ENCODE assay signal across 8 mouse cellular contexts in the genomic region with DNA sequence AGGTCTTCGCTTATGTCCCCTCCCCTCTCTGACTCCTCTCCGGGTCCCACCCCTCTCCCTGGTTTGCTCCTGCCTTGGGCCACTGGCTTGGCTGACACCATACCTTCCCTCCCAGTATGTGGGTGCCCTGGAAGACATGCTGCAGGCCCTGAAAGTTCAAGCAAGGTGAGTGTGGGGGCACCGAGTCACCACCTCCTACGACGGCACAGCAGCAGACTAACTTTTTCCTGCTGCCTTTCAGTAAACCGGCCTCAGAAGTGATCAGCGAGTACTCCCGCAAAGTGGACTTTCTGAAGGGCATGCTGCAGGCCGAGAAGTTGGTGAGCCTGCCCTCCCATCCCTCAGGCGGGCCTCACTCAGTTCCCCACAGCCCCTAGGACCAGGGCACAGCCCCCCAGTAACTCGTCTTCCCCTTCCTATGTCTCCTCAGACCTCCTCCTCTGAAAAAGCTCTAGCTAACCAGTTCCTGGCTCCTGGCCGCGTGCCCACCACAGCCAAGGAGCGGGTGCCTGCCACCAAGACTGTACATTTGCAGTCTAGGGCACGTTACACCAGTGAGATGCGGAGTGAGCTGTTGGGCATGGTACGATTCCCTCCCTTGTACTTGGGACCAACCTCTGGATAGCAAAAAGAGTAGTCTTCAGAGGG. TPM values are rescaled to one million over a fixed set of nuclear protein-coding genes. Genes with fewer than 3 reads are reported as not detected.
DNase-seq lines count a peak whose midpoint lies in the region; ATAC-seq and TF ChIP-seq lines count a peak whose summit lies in the region.

No protein-coding gene starts in this region.

- no peak for ATAC-seq in forebrain, postnatal 0 days
- no peak for ATAC-seq in liver, postnatal 0 days
- no peak for ATAC-seq in inflammation-experienced regulatory T-cells, adult 6 months

- peak overlapping the region; percentile 89 for H3K4me2 ChIP-seq in forebrain, postnatal 0 days (ENCODE audit: low read depth)
- peak overlapping the region; percentile 83 for H3K4me2 ChIP-seq in liver, postnatal 0 days (ENCODE audit: low read depth, low read length)

- no peak for TF ChIP-seq CTCF in layer of hippocampus, adult 2 months (conservative IDR thresholded peaks at IDR 0.05)
- no peak for TF ChIP-seq CTCF in forebrain, postnatal 0 days (IDR thresholded peaks at IDR 0.05; ENCODE audit: low read depth)
- no peak for TF ChIP-seq CTCF in liver, postnatal 0 days (IDR thresholded peaks at IDR 0.05; ENCODE audit: low read depth)

- WGBS in forebrain, postnatal 0 days: 48% methylated on average over 17 of the region's 17 CpGs
- 30% methylated on average over 17 of the region's 17 CpGs for WGBS in liver, postnatal 0 days (ENCODE audit: insufficient replicate concordance)

- no peaks in the 10 kb centered on the region for H3K27me3 ChIP-seq in forebrain, postnatal 0 days (ENCODE audit: insufficient read depth, low read length)
- no peaks in the 10 kb centered on the region for H3K27me3 ChIP-seq in liver, postnatal 0 days (ENCODE audit: insufficient read depth, low read length)

- H3K9me3 ChIP-seq in forebrain, postnatal 0 days (ENCODE audit: low read length): no peaks in the 10 kb centered on the region
- no peaks in the 10 kb centered on the region for H3K9me3 ChIP-seq in liver, postnatal 0 days (ENCODE audit: low read length)

- H3K36me3 ChIP-seq in forebrain, postnatal 0 days (ENCODE audit: insufficient read depth): peaks cover 13% of the 10 kb centered on the region
- peaks cover 18% of the 10 kb centered on the region for H3K36me3 ChIP-seq in liver, postnatal 0 days (replicated peaks; ENCODE audit: insufficient read depth, low read length)

- TF ChIP-seq EP300 in liver, postnatal 0 days (IDR thresholded peaks at IDR 0.05; ENCODE audit: low read depth): no peak

- no peak for DNase-seq in layer of hippocampus, adult 2 months (ENCODE audit: low spot score in 2 of 2)
- DNase-seq in layer of hippocampus, postnatal 14 days (ENCODE audit: low spot score in 2 of 2): no peak
- no peak for DNase-seq in forebrain, postnatal 0 days
- DNase-seq in liver, postnatal 0 days: no peak
- no peak for DNase-seq in spleen, postnatal 36 days (ENCODE audit: low spot score in 2 of 2)
- DNase-seq in frontal cortex, adult 2 months (ENCODE audit: extremely low spot score in 1 of 2, low spot score in 1 of 2): no peak

- peak overlapping the region; percentile 96 for H3K27ac ChIP-seq in layer of hippocampus, adult 2 months
- H3K27ac ChIP-seq in brown adipose tissue, adult 24 weeks (replicated peaks; ENCODE audit: low read depth, low read length): peak overlapping the region; percentile 70
- peak overlapping the region; percentile 90 for H3K27ac ChIP-seq in forebrain, postnatal 0 days (ENCODE audit: low read depth, low read length)
- H3K27ac ChIP-seq in liver, postnatal 0 days (ENCODE audit: low read depth): peak overlapping the region; percentile 90

- peak overlapping the region; percentile 67 for H3K9ac ChIP-seq in forebrain, postnatal 0 days
- peak overlapping the region; percentile 74 for H3K9ac ChIP-seq in liver, postnatal 0 days (replicated peaks)

- H3K4me1 ChIP-seq in brown adipose tissue, adult 24 weeks (ENCODE audit: control insufficient read depth, insufficient read depth, insufficient read length, low read length): peaks cover 3% of the 10 kb centered on the region; the same call in 1 of the 2 replicates
- peaks cover 6% of the 10 kb centered on the region; the same call in 1 of the 2 replicates for H3K4me1 ChIP-seq in forebrain, postnatal 0 days (ENCODE audit: insufficient read depth)
- H3K4me1 ChIP-seq in liver, postnatal 0 days (ENCODE audit: insufficient read depth): peaks cover 22% of the 10 kb centered on the region

- H3K4me3 ChIP-seq in layer of hippocampus, adult 2 months: peak overlapping the region; percentile 75
- H3K4me3 ChIP-seq in brown adipose tissue, adult 24 weeks (ENCODE audit: insufficient read depth, low read depth, low read length): peak overlapping the region; percentile 78
- peak overlapping the region; percentile 59 for H3K4me3 ChIP-seq in forebrain, postnatal 0 days (ENCODE audit: low read depth, low read length)
- H3K4me3 ChIP-seq in liver, postnatal 0 days (ENCODE audit: low read depth, low read length): peak overlapping the region; percentile 67

RNA-seq across cellular contexts. Expression of a gene that starts 1.0 kb away (rescaled TPM):
- total RNA-seq in layer of hippocampus, adult 2 months (2021): 100 to 1,000 TPM; 107 to 117 TPM
- total RNA-seq in layer of hippocampus, postnatal 14 days (2021): 10 to 100 TPM; 84.9 to 96.2 TPM
- polyA plus RNA-seq in brown adipose tissue, adult 24 weeks (2012; ENCODE audit: insufficient read depth, insufficient read length, missing spikeins): 116 and 173 TPM in 2 replicates
- 148 and 195 TPM in 2 replicates for total RNA-seq in forebrain, postnatal 0 days (2014; rRNA removed)
- polyA plus RNA-seq in forebrain, postnatal 0 days (2015; fragmentation: Nextera tagmentation; extraction: Ambion mirVana): 124 and 140 TPM in 2 replicates
- polyA plus RNA-seq in liver, postnatal 0 days (2015; fragmentation: Nextera tagmentation; extraction: Ambion mirVana): 62.8 and 64.6 TPM in 2 replicates
- polyA plus RNA-seq in inflammation-experienced regulatory T-cells, adult 6 months (2017; shearing (Covaris generic)): 100 to 1,000 TPM; 185 to 341 (median 339) TPM
- 174 and 195 TPM in 2 replicates for polyA plus RNA-seq in frontal cortex, adult 2 months (2012; rRNA removed)

RNA-seq across cellular contexts. Expression of a gene that starts 3.4 kb away (rescaled TPM):
- 10 to 100 TPM; 15.4 to 15.9 TPM for total RNA-seq in layer of hippocampus, adult 2 months (2021)
- 10 to 100 TPM; 16.0 to 18.1 TPM for total RNA-seq in layer of hippocampus, postnatal 14 days (2021)
- 8.3 and 9.1 TPM in 2 replicates for polyA plus RNA-seq in brown adipose tissue, adult 24 weeks (2012; ENCODE audit: insufficient read depth, insufficient read length, missing spikeins)
- 14.3 and 16.2 TPM in 2 replicates for total RNA-seq in forebrain, postnatal 0 days (2014; rRNA removed)
- polyA plus RNA-seq in forebrain, postnatal 0 days (2015; fragmentation: Nextera tagmentation; extraction: Ambion mirVana): 5.2 and 6.6 TPM in 2 replicates
- polyA plus RNA-seq in liver, postnatal 0 days (2015; fragmentation: Nextera tagmentation; extraction: Ambion mirVana): 5.3 and 5.9 TPM in 2 replicates
- polyA plus RNA-seq in inflammation-experienced regulatory T-cells, adult 6 months (2017; shearing (Covaris generic)): 1 to 10 TPM; 3.3 to 4.7 (median 4.5) TPM
- polyA plus RNA-seq in frontal cortex, adult 2 months (2012; rRNA removed): 11.4 and 12.9 TPM in 2 replicates

RNA-seq across cellular contexts. Expression of a gene that starts 14.1 kb away (rescaled TPM):
- 10 to 100 TPM; 41.9 TPM for total RNA-seq in layer of hippocampus, adult 2 months (2021)
- total RNA-seq in layer of hippocampus, postnatal 14 days (2021): 10 to 100 TPM; 33.9 to 36.7 TPM
- polyA plus RNA-seq in brown adipose tissue, adult 24 weeks (2012; ENCODE audit: insufficient read depth, insufficient read length, missing spikeins): 43.4 and 56.0 TPM in 2 replicates
- 59.0 and 63.9 TPM in 2 replicates for total RNA-seq in forebrain, postnatal 0 days (2014; rRNA removed)
- polyA plus RNA-seq in forebrain, postnatal 0 days (2015; fragmentation: Nextera tagmentation; extraction: Ambion mirVana): 26.0 and 28.9 TPM in 2 replicates
- polyA plus RNA-seq in liver, postnatal 0 days (2015; fragmentation: Nextera tagmentation; extraction: Ambion mirVana): 38.0 and 46.6 TPM in 2 replicates
- polyA plus RNA-seq in inflammation-experienced regulatory T-cells, adult 6 months (2017; shearing (Covaris generic)): 1 to 10 TPM in 2 of 3 experiments, under 1 TPM in 1; 0.93 to 2.4 (median 1.1) TPM
- polyA plus RNA-seq in frontal cortex, adult 2 months (2012; rRNA removed): 42.5 and 42.8 TPM in 2 replicates

RNA-seq across cellular contexts. Expression of a gene that starts 27.9 kb away (rescaled TPM):
- 1 to 10 TPM; 3.3 to 4.3 TPM for total RNA-seq in layer of hippocampus, adult 2 months (2021)
- total RNA-seq in layer of hippocampus, postnatal 14 days (2021): 1 to 10 TPM; 5.1 to 5.2 TPM
- 12.8 and 20.7 TPM in 2 replicates for polyA plus RNA-seq in brown adipose tissue, adult 24 weeks (2012; ENCODE audit: insufficient read depth, insufficient read length, missing spikeins)
- 3.5 and 5.6 TPM in 2 replicates for total RNA-seq in forebrain, postnatal 0 days (2014; rRNA removed)
- polyA plus RNA-seq in forebrain, postnatal 0 days (2015; fragmentation: Nextera tagmentation; extraction: Ambion mirVana): 4.2 and 4.5 TPM in 2 replicates
- polyA plus RNA-seq in liver, postnatal 0 days (2015; fragmentation: Nextera tagmentation; extraction: Ambion mirVana): 4.6 and 5.6 TPM in 2 replicates
- polyA plus RNA-seq in inflammation-experienced regulatory T-cells, adult 6 months (2017; shearing (Covaris generic)): under 1 TPM in 2 of 3 experiments, not detected in 1; 0.13 to 0.21 TPM
- 8.9 and 11.8 TPM in 2 replicates for polyA plus RNA-seq in frontal cortex, adult 2 months (2012; rRNA removed)

RNA-seq across cellular contexts. Expression of a gene that starts 29.0 kb away (rescaled TPM):
- 100 to 1,000 TPM in 1 of 2 experiments, 10 to 100 TPM in 1; 98.3 to 102 TPM for total RNA-seq in layer of hippocampus, adult 2 months (2021)
- 10 to 100 TPM; 89.1 to 96.7 TPM for total RNA-seq in layer of hippocampus, postnatal 14 days (2021)
- polyA plus RNA-seq in brown adipose tissue, adult 24 weeks (2012; ENCODE audit: insufficient read depth, insufficient read length, missing spikeins): 78.3 and 79.0 TPM in 2 replicates
- total RNA-seq in forebrain, postnatal 0 days (2014; rRNA removed): 87.2 and 94.0 TPM in 2 replicates
- 98.9 and 107 TPM in 2 replicates for polyA plus RNA-seq in forebrain, postnatal 0 days (2015; fragmentation: Nextera tagmentation; extraction: Ambion mirVana)
- 40.0 and 40.7 TPM in 2 replicates for polyA plus RNA-seq in liver, postnatal 0 days (2015; fragmentation: Nextera tagmentation; extraction: Ambion mirVana)
- polyA plus RNA-seq in inflammation-experienced regulatory T-cells, adult 6 months (2017; shearing (Covaris generic)): 10 to 100 TPM; 52.0 to 70.5 (median 54.7) TPM
- polyA plus RNA-seq in frontal cortex, adult 2 months (2012; rRNA removed): 131 and 140 TPM in 2 replicates
